Mouse (Mus musculus) gastrocnemius, postnatal 10 days (tissue): ENCODE measurements around the gene Atp13a4. TPM values are rescaled to one million over a fixed set of nuclear protein-coding genes. Genes with fewer than 3 reads are reported as not detected.
A peak's percentile ranks its signal among the peaks of the same experiment; 100 is the strongest.

Source experiments
- DNase-seq: peaks from one replicate; pipeline ENCODE4 v3.0.0; 2021; ENCODE audit warnings: mixed read lengths
- total RNA-seq, 2 experiments: library from RNA; stranded (reverse); gene quantifications; 2 replicates each; pipeline ENCODE4 v1.2.3; 2021

Atp13a4 gene
- total RNA-seq, 2 experiments from 2014 or later = not detected

- DNase-seq = no peak
Observed at GRCm38 (mm10) chr16:29463798-29464197, 80.9 kb downstream of the Atp13a4 start.

- no peak for DNase-seq
Observed at GRCm38 (mm10) chr16:29459331-29459730, 85.3 kb downstream of the Atp13a4 start.

GRCm38 (mm10) chr16:29456851-29457250, 87.8 kb downstream of the Atp13a4 start:
- DNase-seq = no peak

DNA sequence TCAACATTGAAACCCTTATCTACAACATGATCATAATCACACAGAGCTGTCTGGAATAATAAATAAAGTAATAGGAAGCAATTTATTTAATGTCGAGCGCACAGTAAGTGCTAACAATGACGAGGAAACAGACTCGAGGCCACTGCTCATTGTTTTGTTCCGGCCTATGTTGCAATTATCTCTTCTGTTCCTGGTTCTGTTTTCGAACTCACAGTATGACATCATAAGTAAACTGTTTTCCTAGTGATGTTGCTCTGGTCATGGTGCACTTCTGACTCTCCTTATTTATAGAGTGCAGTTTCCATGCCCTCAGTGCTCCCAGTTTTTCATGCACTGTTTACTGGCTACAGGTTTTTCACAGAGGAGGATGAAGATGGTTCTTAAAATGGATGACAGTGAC, 91.4 kb downstream of the Atp13a4 start:
- DNase-seq = no peak

GRCm38 (mm10) chr16:29451706-29452105, 93.0 kb downstream of the Atp13a4 start:
- DNase-seq = no peak

- DNase-seq = no peak
Observed at GRCm38 (mm10) chr16:29442126-29442525, 102.5 kb downstream of the Atp13a4 start.

GRCm38 (mm10) chr16:29441405-29441985, 103.2 kb downstream of the Atp13a4 start:
- no peak for DNase-seq

DNA sequence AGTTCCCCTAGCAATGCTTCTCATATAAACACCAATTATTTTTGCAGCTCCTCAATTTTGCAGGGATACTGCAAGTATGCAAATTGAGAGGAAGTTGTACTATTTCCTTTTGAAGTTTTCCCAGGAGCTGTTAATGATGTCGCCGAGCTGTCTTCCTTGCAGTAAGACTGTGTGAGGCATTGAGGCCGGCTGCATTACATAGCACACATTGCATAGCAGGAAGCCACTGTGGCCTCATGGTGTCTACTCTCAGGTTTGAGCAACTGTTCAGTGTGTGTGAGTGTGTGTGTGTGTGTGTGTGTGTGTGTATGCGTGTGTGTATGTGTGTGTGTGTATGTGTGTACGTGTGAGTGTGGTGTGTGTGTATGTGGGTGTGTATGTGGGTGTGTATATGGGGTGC, 106.6 kb downstream of the Atp13a4 start:
- no peak for DNase-seq

DNA sequence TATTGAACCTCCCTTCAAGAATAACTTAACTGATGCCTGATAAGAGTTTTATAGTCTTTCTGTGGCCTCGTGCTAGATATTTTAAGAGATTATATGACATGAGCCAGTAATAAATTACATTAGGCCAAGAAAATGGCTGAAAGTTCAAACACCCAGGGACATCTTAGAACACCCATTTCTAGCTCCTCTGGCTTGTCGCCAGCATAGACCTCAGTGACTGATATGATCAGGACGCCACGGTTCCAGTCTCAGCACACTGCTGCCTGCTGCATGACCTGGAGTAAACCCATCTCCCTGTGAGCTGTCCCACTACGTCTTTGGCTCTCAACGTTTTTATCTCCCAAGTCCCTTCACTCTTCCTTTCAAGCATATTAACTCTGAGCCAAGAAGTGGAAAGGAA, 108.9 kb downstream of the Atp13a4 start:
- no peak for DNase-seq

- DNase-seq = peak; percentile 15
Observed at GRCm38 (mm10) chr16:29434712-29435111, 110.0 kb downstream of the Atp13a4 start.

DNA sequence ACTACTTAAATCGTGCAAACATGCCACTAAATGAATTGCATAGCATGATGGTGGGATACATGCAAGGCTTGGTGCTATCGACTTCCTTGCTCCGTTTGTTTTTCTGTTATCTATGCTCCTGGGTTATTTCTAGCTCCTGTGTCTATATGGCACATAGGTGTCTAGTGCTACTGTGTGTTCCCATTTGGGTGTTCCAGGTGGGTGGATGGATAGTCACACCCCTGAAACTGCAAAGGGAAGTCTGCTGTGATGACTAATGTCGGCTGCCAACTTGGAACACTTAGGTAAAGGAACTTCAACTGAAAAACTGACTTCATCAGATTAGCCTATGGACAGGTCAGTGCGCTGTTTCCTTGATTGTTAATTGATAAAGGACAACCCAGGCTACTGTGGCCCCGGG, 129.8 kb downstream of the Atp13a4 start:
- DNase-seq = no peak

GRCm38 (mm10) chr16:29407319-29407718, 137.3 kb downstream of the Atp13a4 start:
- DNase-seq = no peak

DNA sequence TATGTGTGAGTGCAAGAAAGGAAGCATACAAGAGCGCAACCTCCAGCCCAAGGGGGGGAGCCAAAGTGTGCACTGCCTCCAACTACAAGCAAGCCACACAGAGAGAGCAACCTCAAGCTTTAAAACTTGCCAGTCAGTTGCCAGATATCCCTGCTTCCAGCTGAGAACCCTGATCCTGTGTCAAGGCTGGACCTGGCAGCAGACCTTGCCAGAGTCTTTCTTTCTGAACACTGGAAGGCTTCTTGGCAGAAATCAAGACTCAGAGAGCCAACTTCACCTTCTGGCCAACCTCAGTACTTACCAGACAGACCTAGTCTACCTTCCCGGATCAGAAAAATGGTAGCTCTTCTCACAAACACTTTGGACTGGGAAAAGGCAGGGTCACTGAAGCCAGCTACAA, 145.6 kb downstream of the Atp13a4 start:
- peak; percentile 6 for DNase-seq

GRCm38 (mm10) chr16:29384781-29385180, 159.9 kb downstream of the Atp13a4 start:
- no peak for DNase-seq

DNA sequence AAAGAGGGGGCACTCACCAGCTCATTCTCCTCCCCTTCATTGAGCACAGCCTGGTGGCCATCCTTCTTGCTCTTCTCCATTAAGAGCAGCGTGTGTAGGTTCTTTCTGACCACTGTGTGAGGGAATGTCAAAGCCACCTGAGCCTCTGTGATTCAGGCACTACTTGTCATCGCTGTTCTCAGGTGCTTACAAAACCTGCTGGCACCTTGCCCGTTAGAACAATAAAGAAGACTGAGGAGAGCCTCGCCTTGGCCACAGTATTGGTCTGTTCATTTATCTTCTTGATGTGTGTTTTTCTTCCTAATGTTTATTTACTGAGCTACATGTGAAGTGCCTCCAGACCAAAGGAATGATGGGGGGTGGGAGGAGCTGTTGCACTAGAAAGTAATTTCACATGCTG, 166.2 kb downstream of the Atp13a4 start, which contains the start of gene Atp13a5:
TSS of gene Atp13a5 (minus strand) at position 275 of the 400 bp plus-strand sequence.
- DNase-seq = no peak

DNA sequence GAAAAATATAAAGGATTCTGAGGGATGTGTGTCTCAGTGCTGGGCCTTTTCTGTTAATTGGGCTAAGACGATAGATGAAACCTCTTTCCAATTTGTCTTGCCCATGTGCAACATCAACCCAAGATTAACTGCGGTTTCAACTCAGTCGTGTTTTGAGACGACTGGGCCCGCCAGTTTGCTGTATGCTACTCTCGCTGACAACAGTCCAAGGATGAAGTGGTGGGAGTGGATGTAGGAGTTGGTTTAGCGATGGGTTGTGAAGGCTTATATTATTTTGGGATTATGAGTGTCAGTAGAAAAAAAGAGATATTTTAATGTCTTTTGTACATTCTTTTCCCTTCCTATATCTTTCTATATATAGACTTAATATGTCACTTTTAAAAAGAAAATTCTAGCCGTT, 170.0 kb downstream of the Atp13a4 start:
- DNase-seq = no peak

Other genes with a start within 250 kb of the Atp13a4 start
- 1 to 10 TPM; 3.0 to 3.4 TPM for gene Atp13a5, start 166.1 kb downstream of the Atp13a4 start, total RNA-seq
- 10 to 100 TPM; 63.8 to 70.3 TPM for gene Opa1, start 34.5 kb upstream of the Atp13a4 start, total RNA-seq